Mouse (Mus musculus): ENCODE data around the gene Calcr.
"Not testable (repeated sequence)": the region's sequence is repeated elsewhere in the genome, so short reads cannot be mapped to it uniquely, and the experiment has no call there.

Gene Calcr

GRCm38 (mm10) chr6:3764230-3764764 lies at the start of gene Calcr:
Gene Calcr (minus strand): TSS chr6:3764714.
- DNase-seq (ENCODE audit: low spot score in 2 of 2): no peak

GRCm38 (mm10) chr6:3767485-3767884 lies 3.0 kb upstream of the Calcr start:
- DNase-seq (ENCODE audit: low spot score in 2 of 2): no peak

DNA sequence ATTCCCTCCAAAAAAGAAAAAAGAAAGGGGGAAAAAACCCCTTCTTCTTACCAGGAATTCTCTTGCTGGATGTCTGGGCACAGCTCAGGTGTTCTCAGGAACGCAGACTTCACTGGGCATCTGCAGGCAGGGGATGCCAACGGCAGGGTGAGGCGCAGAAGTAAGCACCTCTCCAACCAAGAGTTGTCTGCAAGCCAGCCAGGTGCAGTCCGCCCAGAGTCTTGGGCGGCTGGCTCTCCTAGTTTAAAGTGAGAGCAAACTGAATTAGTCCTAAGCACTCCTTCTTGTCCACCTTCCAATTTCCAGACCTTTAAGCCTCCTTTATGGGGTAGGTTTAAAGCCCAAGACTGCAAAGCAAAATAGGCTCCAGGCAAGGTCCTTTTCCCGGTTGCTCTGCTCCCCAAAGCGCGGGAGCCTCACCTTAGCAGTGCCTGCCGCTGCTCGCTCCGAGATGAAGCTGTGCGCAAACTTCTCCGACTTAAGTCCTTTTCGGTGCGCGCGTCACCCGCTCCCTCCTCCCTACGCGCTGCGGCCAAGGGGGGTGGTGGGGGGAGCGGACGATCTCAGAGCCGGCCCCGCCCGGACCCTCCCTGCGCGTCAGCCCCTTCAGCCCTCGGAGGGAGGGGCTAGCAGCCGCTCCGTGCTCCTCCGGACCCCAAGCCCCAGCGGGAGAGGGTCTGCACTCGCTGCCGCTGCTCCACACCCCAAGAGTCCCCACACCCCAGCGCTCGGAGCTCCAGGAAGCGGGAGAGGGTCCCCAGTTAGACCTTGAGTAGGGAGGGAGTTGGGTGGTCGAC lies 1.1 kb downstream of the Calcr start:
- DNase-seq (ENCODE audit: low spot score in 2 of 2): no peak

- no peak for DNase-seq (ENCODE audit: low spot score in 2 of 2)
Observed at GRCm38 (mm10) chr6:3751576-3751975, 12.9 kb downstream of the Calcr start.

- DNase-seq (ENCODE audit: low spot score in 2 of 2): no peak
Observed at GRCm38 (mm10) chr6:3749624-3750023, 14.9 kb downstream of the Calcr start.

DNA sequence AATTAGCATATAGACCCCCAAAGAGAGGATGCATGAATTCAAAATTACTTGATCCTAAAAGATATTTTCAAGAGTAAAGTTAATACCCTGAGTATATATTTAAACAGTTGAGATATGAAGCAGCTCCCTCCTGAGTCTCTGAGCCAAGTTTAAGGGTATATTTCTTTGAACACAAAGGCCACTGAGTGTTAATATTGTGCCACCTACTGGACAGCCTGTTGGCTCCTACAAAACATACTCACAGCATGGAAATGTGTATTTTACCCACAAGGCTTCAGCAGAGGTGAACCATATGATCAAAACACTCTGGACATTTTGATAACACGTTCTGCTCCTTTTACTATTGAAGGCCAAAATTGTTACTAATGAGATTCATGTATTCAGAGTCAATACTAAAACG lies 19.0 kb downstream of the Calcr start:
- no peak for DNase-seq (ENCODE audit: low spot score in 2 of 2)

DNA sequence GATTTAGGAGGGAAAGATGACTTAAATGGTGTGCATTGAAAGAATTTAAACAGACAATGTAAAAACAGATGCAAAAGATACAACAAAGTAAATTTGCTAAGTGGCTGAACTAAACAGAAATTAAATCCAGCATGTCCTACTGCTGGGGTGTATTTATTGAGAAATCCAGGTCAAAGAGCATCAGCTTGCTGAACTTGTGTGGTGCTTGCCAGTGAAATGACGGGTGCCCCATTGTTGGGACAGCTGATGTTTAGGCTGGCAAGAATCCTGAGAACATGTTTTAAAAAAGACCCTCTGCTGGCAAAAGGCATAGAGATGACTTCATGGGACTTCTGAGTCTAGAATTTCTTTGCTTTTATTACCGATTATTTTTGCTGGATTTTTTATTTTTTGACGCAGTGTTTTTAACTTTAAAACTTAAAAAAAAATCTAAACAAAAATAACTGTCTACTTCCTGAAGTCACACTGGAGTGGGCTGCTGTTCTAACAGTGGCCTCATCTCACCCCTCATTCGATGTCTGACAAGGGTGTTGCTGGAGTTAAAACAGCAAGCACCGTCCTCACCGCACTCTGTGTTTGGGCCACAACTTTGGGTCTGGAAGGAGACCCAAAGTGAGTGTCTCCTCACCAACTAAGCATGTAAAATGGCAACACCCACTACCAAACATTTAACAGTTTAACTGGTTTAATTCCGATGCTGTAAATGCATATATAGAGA lies 22.4 kb downstream of the Calcr start:
- no peak for DNase-seq (ENCODE audit: low spot score in 2 of 2)

GRCm38 (mm10) chr6:3741296-3741695 lies 23.2 kb downstream of the Calcr start:
- DNase-seq (ENCODE audit: low spot score in 2 of 2): no peak

- no peak for DNase-seq (ENCODE audit: low spot score in 2 of 2)
Observed at GRCm38 (mm10) chr6:3730246-3730867, 34.2 kb downstream of the Calcr start.

DNA sequence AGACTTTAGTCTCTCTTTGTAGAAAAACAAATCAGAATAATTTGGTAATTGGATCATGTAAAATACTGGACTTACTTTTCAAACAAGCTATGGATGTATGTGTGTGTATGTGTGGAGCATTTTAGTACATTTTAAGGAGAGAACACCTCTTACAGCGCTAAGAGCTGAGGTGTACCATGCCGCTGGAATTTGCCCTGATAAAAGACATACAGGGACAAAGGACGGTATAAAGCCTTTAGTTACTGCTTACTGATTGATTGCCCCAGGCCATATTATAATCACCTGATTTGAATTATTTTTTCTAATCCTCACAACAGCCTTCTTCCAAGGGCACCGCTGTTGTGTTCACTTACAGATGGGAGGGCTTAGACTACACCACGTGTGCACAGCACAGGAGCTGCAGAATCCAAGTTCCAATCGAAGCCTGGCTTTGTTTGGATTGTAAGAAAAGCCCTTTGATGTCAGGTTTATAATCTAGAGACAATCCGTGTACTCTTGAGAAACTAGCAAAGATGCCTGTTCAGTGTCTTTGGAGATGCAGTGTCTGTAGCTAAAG lies 76.3 kb downstream of the Calcr start:
- DNase-seq (ENCODE audit: low spot score in 2 of 2): no peak

GRCm38 (mm10) chr6:3678286-3678685 lies 86.2 kb downstream of the Calcr start:
- DNase-seq (ENCODE audit: low spot score in 2 of 2): not testable (repeated sequence)

DNA sequence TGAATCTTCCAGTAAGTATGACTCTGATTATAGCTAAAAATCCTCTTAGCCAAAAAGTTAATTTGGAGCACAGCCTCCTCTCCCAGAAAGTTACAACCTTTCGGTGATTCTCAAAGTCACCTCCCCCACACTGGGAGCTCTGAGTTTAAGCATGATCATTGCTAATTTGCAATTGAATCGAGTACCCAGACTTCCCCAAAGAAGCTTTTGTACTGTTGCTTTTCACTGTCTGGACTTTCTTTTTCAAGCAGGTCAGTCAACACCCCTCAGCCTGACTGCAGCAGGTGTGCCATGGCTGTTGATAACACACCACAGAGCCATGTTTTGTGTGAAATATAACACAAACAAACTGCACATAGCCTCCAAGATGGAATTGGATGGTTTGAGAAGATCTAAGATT lies 86.7 kb downstream of the Calcr start:
- no peak for DNase-seq (ENCODE audit: low spot score in 2 of 2)

GRCm38 (mm10) chr6:3671941-3672340 lies 92.6 kb downstream of the Calcr start:
- not testable (repeated sequence) for DNase-seq (ENCODE audit: low spot score in 2 of 2)

- DNase-seq (ENCODE audit: low spot score in 2 of 2): no peak
Observed at GRCm38 (mm10) chr6:3664147-3664716, 100.3 kb downstream of the Calcr start.

- DNase-seq (ENCODE audit: low spot score in 2 of 2): no peak
Observed at GRCm38 (mm10) chr6:3658405-3658804, 106.1 kb downstream of the Calcr start.

Data from thymus, postnatal 10 days (tissue).